Mouse (Mus musculus) cerebellum, adult (tissue): Measurements from ENCODE around the gene Col23a1.
"Not testable (repeated sequence)": the region's sequence is repeated elsewhere in the genome, so short reads cannot be mapped to it uniquely, and the experiment has no call there.

ENCODE experiments used
- ATAC-seq: cut with Nextera tagmentation; 2 replicates; pipeline ENCODE4 v1.9.2; 2017; ENCODE audit warnings: mild to moderate bottlenecking, moderate library complexity, mixed read lengths; ENCODE audit not compliant: insufficient number of reproducible peaks, low FRiP score, low TSS enrichment

The Col23a1 gene

GRCm38 (mm10) chr11:51326908-51327307 lies 37.2 kb downstream of the Col23a1 start:
- no peak for ATAC-seq

- no peak for ATAC-seq
Measured at GRCm38 (mm10) chr11:51328387-51328942, 38.7 kb downstream of the Col23a1 start.

GRCm38 (mm10) chr11:51329837-51330714 lies 40.4 kb downstream of the Col23a1 start:
- ATAC-seq: no peak

GRCm38 (mm10) chr11:51334017-51334416 lies 44.3 kb downstream of the Col23a1 start:
- no peak for ATAC-seq

GRCm38 (mm10) chr11:51337585-51337984 lies 47.9 kb downstream of the Col23a1 start:
- no peak for ATAC-seq

GRCm38 (mm10) chr11:51338416-51338815 lies 48.7 kb downstream of the Col23a1 start:
- ATAC-seq: no peak

- ATAC-seq: no peak
Measured at GRCm38 (mm10) chr11:51341091-51341490, 51.4 kb downstream of the Col23a1 start.

- no peak for ATAC-seq
Measured at GRCm38 (mm10) chr11:51342776-51343175, 53.1 kb downstream of the Col23a1 start.

- no peak for ATAC-seq
Measured at GRCm38 (mm10) chr11:51343312-51343711, 53.6 kb downstream of the Col23a1 start.

- ATAC-seq: no peak
Measured at GRCm38 (mm10) chr11:51343728-51344289, 54.1 kb downstream of the Col23a1 start.

- ATAC-seq: peak; percentile 26; the same call in 1 of the 2 replicates
Measured at GRCm38 (mm10) chr11:51345481-51346465, 56.1 kb downstream of the Col23a1 start.

GRCm38 (mm10) chr11:51347756-51348155 lies 58.0 kb downstream of the Col23a1 start:
- ATAC-seq: no peak

- no peak for ATAC-seq
Measured at GRCm38 (mm10) chr11:51349665-51350064, 59.9 kb downstream of the Col23a1 start.

- ATAC-seq: no peak
Measured at GRCm38 (mm10) chr11:51351151-51351550, 61.4 kb downstream of the Col23a1 start.

GRCm38 (mm10) chr11:51351841-51352240 lies 62.1 kb downstream of the Col23a1 start:
- no peak for ATAC-seq

- no peak for ATAC-seq
Measured at GRCm38 (mm10) chr11:51353746-51354145, 64.0 kb downstream of the Col23a1 start.

GRCm38 (mm10) chr11:51358981-51359380 lies 69.3 kb downstream of the Col23a1 start:
- ATAC-seq: not testable (repeated sequence)

- ATAC-seq: no peak
Measured at GRCm38 (mm10) chr11:51364353-51364752, 74.6 kb downstream of the Col23a1 start.

- ATAC-seq: no peak
Measured at GRCm38 (mm10) chr11:51367334-51367733, 77.6 kb downstream of the Col23a1 start.

GRCm38 (mm10) chr11:51370273-51370672 lies 80.6 kb downstream of the Col23a1 start:
- no peak for ATAC-seq
